Comparison of ENCODE assay signal across 31 mouse cellular contexts in genomic region chr6:55536469-55536868, GRCm38 (mm10).
DNase-seq lines count a peak whose midpoint lies in the region; ATAC-seq and TF ChIP-seq lines count a peak whose summit lies in the region.
"Had no signal": no experiment of that assay in that cellular context is flagged by ENCODE, and none has a peak within 500 bp of the region (broad histone marks: within the 10 kb centered on the region; RNA-seq: fewer than 3 reads in every experiment).

No protein-coding gene starts in this region.

- no peak for DNase-seq in frontal cortex, adult 2 months (ENCODE audit: extremely low spot score in 1 of 2, low spot score in 1 of 2)
- DNase-seq in 416B (ENCODE audit: low read depth): peak; percentile 82
- DNase-seq in stomach, postnatal 0 days (ENCODE audit: low spot score): no peak
- no peak for DNase-seq in right cerebral cortex, postnatal 10 days (ENCODE audit: low spot score in 2 of 2)
- DNase-seq: adrenal gland, adult 2 months; adrenal gland, postnatal 14 days; B cell, adult 2 months; cerebellum, adult 11 months; cerebellum, adult 2 months; cerebellum, adult 9-11 months; cerebellum, postnatal 25 days; embryo, embryonic 11 days; gastrocnemius, postnatal 25 days; heart, adult 2 months had no signal

- no peaks in the 10 kb centered on the region for H3K36me3 ChIP-seq in stomach, postnatal 0 days (ENCODE audit: control insufficient read depth, insufficient read depth, low read length)
- H3K36me3 ChIP-seq: embryonic facial prominence, embryonic 10.5 days; embryonic facial prominence, embryonic 13.5 days; forebrain, embryonic 10.5 days; G1E; heart, embryonic 10.5 days; heart, embryonic 13.5 days; hindbrain, embryonic 10.5 days had no signal

- no peak for TF ChIP-seq CTCF in stomach, postnatal 0 days (IDR thresholded peaks at IDR 0.05; ENCODE audit: low read depth)

- peak; percentile 74 for ATAC-seq in frontal cortex, adult (ENCODE audit: low TSS enrichment)
- ATAC-seq in hematopoietic stem cell, adult 5-6 weeks (replicated peaks in 1 of 2; ENCODE audit: insufficient read depth in 1 of 2, low FRiP score in 2 of 2, low TSS enrichment in 1 of 2, low read depth in 1 of 2, poor library complexity in 2 of 2, severe bottlenecking in 2 of 2): peak; percentile 95 to 96
- ATAC-seq in megakaryocyte-erythroid progenitor cell, adult 5-6 weeks (replicated peaks; ENCODE audit: low FRiP score, low TSS enrichment, poor library complexity, severe bottlenecking): 0 out of 2 replicates have a peak, but pooled peaks have one; percentile 30
- no peak for ATAC-seq in stomach, postnatal 0 days (ENCODE audit: low FRiP score, low TSS enrichment)
- ATAC-seq: forebrain, embryonic 13.5 days; forebrain, embryonic 16.5 days; hindbrain, postnatal 0 days; inflammation-experienced regulatory T-cells, adult 6 months; Patski had no signal

- no peak for TF ChIP-seq EP300 in stomach, postnatal 0 days (optimal IDR thresholded peaks at IDR 0.05)

- no peak overlapping the region for H3K4me2 ChIP-seq in stomach, postnatal 0 days (replicated peaks; ENCODE audit: low read depth)
- H3K4me2 ChIP-seq: embryonic facial prominence, embryonic 13.5 days; forebrain, embryonic 13.5 days; heart, embryonic 13.5 days; hindbrain, embryonic 14.5 days had no signal

- no peaks in the 10 kb centered on the region for H3K9me3 ChIP-seq in stomach, postnatal 0 days (ENCODE audit: control insufficient read depth, low read length)
- H3K9me3 ChIP-seq: embryonic facial prominence, embryonic 10.5 days; embryonic facial prominence, embryonic 13.5 days; forebrain, embryonic 10.5 days; forebrain, embryonic 13.5 days; G1E; heart, embryonic 10.5 days; hindbrain, embryonic 10.5 days had no signal

- H3K9ac ChIP-seq in stomach, postnatal 0 days (ENCODE audit: low read length): no peak overlapping the region
- H3K9ac ChIP-seq: embryonic facial prominence, embryonic 13.5 days; forebrain, embryonic 13.5 days; heart, embryonic 13.5 days; hindbrain, embryonic 14.5 days had no signal

- H3K4me1 ChIP-seq in stomach, postnatal 0 days (replicated peaks; ENCODE audit: control insufficient read depth, insufficient read depth): no peaks in the 10 kb centered on the region
- H3K4me1 ChIP-seq: embryonic facial prominence, embryonic 10.5 days; embryonic facial prominence, embryonic 13.5 days; forebrain, embryonic 10.5 days had no signal

- H3K27me3 ChIP-seq in stomach, postnatal 0 days (ENCODE audit: control insufficient read depth, insufficient read depth, low read length): no peaks in the 10 kb centered on the region
- H3K27me3 ChIP-seq: CH12.LX; embryonic facial prominence, embryonic 13.5 days; forebrain, embryonic 13.5 days; heart, embryonic 13.5 days had no signal

- 79% methylated on average over 2 of the region's 2 CpGs for WGBS in stomach, postnatal 0 days

- H3K27ac ChIP-seq in stomach, postnatal 0 days (replicated peaks): no peak overlapping the region
- H3K27ac ChIP-seq: embryonic facial prominence, embryonic 10.5 days; embryonic facial prominence, embryonic 13.5 days; forebrain, embryonic 10.5 days; forebrain, embryonic 13.5 days; heart, adult 2 months; heart, embryonic 10.5 days; heart, embryonic 13.5 days; hindbrain, embryonic 10.5 days; hindbrain, embryonic 14.5 days; hindbrain, postnatal 0 days had no signal

- H3K4me3 ChIP-seq in stomach, postnatal 0 days (ENCODE audit: low read depth, low read length): no peak overlapping the region
- H3K4me3 ChIP-seq: embryonic facial prominence, embryonic 10.5 days; embryonic facial prominence, embryonic 13.5 days; forebrain, embryonic 10.5 days; forebrain, embryonic 13.5 days; heart, adult 2 months; heart, embryonic 10.5 days; heart, embryonic 13.5 days; hindbrain, embryonic 10.5 days had no signal
